Comparison of ENCODE assay signal across 8 mouse cellular contexts in the genomic region with DNA sequence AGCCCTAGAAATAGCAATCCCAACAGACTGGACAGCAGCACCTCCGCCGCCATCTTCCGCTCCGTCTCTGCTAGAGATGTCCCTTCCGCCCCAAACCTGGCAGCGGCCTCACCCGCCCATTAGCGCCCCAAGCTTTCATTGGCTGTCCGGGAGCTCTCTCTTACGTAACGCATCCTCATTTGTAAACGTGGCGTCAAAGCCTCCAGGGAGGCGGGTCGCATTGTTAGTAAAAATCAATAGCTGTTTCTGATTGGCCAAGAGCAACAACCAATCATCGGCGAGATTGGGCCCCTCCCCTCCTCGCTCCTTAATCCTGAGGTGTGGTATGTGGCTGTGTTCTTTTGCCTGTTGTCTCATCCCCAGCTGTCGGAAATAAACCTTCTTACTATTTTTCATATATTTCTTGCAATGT. TPM values are rescaled to one million over a fixed set of nuclear protein-coding genes. Genes with fewer than 3 reads are reported as not detected.
A peak's percentile ranks its signal among the peaks of the same experiment; 100 is the strongest.
DNase-seq lines count a peak whose midpoint lies in the region; ATAC-seq lines count a peak whose summit lies in the region.

A gene (minus strand): TSS at position 66 of the 412 bp plus-strand sequence.

- WGBS in lung, embryonic 16.5 days, result under 1% methylated on average over 19 of the region's 19 CpGs

- H3K4me1 ChIP-seq in lung, embryonic 16.5 days (replicated peaks; ENCODE audit: control insufficient read depth, insufficient read depth, low read length), result peaks cover 13% of the 10 kb centered on the region

- H3K27ac ChIP-seq in lung, embryonic 16.5 days (ENCODE audit: low read length), result no peak within 1 kb of the TSS

- no peaks in the 10 kb centered on the region for H3K27me3 ChIP-seq in lung, embryonic 16.5 days (ENCODE audit: control insufficient read depth, insufficient read depth, low read depth, low read length)

- ATAC-seq in hematopoietic stem cell, adult 5-6 weeks (replicated peaks in 1 of 2; ENCODE audit: insufficient read depth in 1 of 2, low FRiP score in 2 of 2, low TSS enrichment in 1 of 2, low read depth in 1 of 2, poor library complexity in 2 of 2, severe bottlenecking in 2 of 2), result peak; percentile 91 to 97
- ATAC-seq in lung, embryonic 16.5 days (ENCODE audit: low read depth), result peak; percentile 99

- H3K4me2 ChIP-seq in lung, embryonic 16.5 days (ENCODE audit: low read depth, low read length), result peak within 1 kb of the TSS; percentile 79

- H3K9me3 ChIP-seq in lung, embryonic 16.5 days (ENCODE audit: control insufficient read depth, low read length), result no peaks in the 10 kb centered on the region

- H3K36me3 ChIP-seq in lung, embryonic 16.5 days (ENCODE audit: control insufficient read depth, insufficient read depth, low read length), result peaks cover 14% of the 10 kb centered on the region

- H3K9ac ChIP-seq in lung, embryonic 16.5 days (ENCODE audit: low read length), result peak within 1 kb of the TSS; percentile 81

- H3K4me3 ChIP-seq in lung, embryonic 16.5 days (ENCODE audit: low read length), result peak within 1 kb of the TSS; percentile 93

- peak; percentile 98 for DNase-seq in MEL-GATA-1-ER (ENCODE audit: extremely low read depth, low read depth)
- peak; percentile 95 for DNase-seq in cerebellum, adult 8-10 months
- peak; percentile 99 for DNase-seq in forelimb bud, embryonic 11.5 days (ENCODE audit: low read depth, low spot score)
- DNase-seq in layer of hippocampus, adult 9-10 months (ENCODE audit: low spot score), result peak; percentile 98
- peak; percentile 84 for DNase-seq in ovary, postnatal 10 days (ENCODE audit: low spot score)
- DNase-seq in thymus, postnatal 10 days (ENCODE audit: low spot score in 2 of 2), result peak; percentile 90 to 95

RNA-seq across cellular contexts. Expression of the gene that starts here (rescaled TPM):
- 157 and 201 TPM in 2 replicates for total RNA-seq in hematopoietic stem cell, adult 5-6 weeks (2017)
- polyA plus RNA-seq in lung, embryonic 16.5 days (2015; fragmentation: Nextera tagmentation; extraction: Ambion mirVana), result 108 and 111 TPM in 2 replicates
